Mouse (Mus musculus) small intestine, adult 10 weeks (tissue): ENCODE results near the gene Gm10408. TPM values are rescaled to one million over a fixed set of nuclear protein-coding genes. Genes with fewer than 3 reads are reported as not detected.

Experiments used
- polyA plus RNA-seq: library from polyadenylated mRNA; stranded (reverse); fragments of 350-450 nt; fragmentation: Illumina TruSeq; extraction: RNeasy Lipid Tissue Mini Kit (QIAGEN cat#74804); gene quantifications from one replicate; pipeline ENCODE4 v1.2.3, GENCODE M21; 2014; ENCODE audit warnings: low replicate concordance

Gm10408 gene
- not detected for polyA plus RNA-seq

GRCm38 (mm10) chr14:3449079-3449478 lies at the start of gene Gm10408:
Gene Gm10408, plus strand, starts transcription at chr14:3449379.

GRCm38 (mm10) chr14:3412314-3412713 lies 36.9 kb upstream of the Gm10408 start, which contains the start of gene Gm10409:
Gene Gm10409, plus strand, starts transcription at chr14:3412614.

GRCm38 (mm10) chr14:3427803-3428202 lies 21.4 kb upstream of the Gm10408 start, which contains the start of gene Gm3005:
Gene Gm3005, plus strand, starts transcription at chr14:3428103.

Other genes with a start within 250 kb of the Gm10408 start
- 13.1 TPM for gene D830030K20Rik, start 240.9 kb upstream of the Gm10408 start, polyA plus RNA-seq
- gene Gm2956, start 116.8 kb upstream of the Gm10408 start, polyA plus RNA-seq, result 0.22 TPM
- not detected for gene Gm10413, start 54.3 kb upstream of the Gm10408 start, polyA plus RNA-seq
- 0.71 TPM for gene Gm10409, start 36.8 kb upstream of the Gm10408 start, polyA plus RNA-seq
- 0.22 TPM for gene Gm3005, start 21.3 kb upstream of the Gm10408 start, polyA plus RNA-seq
- gene Gm3012, start 185.1 kb downstream of the Gm10408 start, polyA plus RNA-seq, result not detected
- gene Gm3020, start 202.7 kb downstream of the Gm10408 start, polyA plus RNA-seq, result 0.71 TPM
- gene Gm3043, start 239.4 kb downstream of the Gm10408 start, polyA plus RNA-seq, result not detected